Mouse (Mus musculus) natural killer cell, adult 2 months (primary cell): Measurements from ENCODE around the gene Dpysl4.

ENCODE experiments used
- DNase-seq, 2 experiments: peaks; one replicate each; pipeline ENCODE4 v3.0.0; 2022; ENCODE audit warnings: low spot score in 2 of 2

Gene Dpysl4

GRCm38 (mm10) chr7:139085629-139086194, at the start of gene Dpysl4:
TSS of gene Dpysl4 (plus strand) at chr7:139086001.
- no peak for DNase-seq

- no peak for DNase-seq
Observed at GRCm38 (mm10) chr7:139063406-139063805, 22.4 kb upstream of the Dpysl4 start.

GRCm38 (mm10) chr7:139068182-139068623, 17.6 kb upstream of the Dpysl4 start:
- DNase-seq: peak; percentile 32

GRCm38 (mm10) chr7:139074189-139074588, 11.6 kb upstream of the Dpysl4 start:
- DNase-seq: no peak

DNA sequence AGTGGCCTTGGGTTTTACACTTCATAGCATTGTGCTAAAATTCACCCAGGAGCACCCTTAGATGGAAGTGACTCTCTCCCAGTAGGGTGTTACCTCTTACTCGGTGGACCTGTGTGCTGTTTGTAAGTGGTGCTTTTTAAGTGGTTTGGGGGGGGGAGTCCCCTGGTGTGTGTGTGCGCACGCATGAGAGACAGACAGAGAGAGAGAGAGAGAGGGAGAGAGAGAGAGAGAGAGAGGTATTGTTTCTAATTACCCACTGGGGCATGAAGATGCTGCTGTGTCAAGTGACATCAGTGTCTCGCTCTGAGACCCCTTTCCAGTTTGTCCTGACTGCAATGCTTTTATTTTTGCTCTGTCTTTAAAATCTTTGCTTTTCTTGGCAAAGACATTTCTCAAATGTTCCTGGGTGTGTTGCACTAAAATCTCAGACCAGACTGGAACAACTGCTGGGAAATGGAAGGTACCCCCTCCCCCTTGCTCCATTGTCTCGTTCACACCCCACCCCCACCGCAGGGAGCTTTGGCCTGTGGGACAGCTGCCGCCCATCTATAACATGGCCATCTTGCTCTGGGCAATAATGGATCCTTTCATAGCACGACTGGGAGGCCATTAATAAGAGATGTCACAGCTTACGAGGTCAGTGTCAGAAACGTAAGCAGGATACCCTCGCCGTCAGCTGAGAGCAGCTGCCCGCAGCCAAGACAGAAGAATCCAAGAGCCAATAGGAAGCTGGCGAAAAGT, 10.6 kb upstream of the Dpysl4 start:
- no peak for DNase-seq

DNA sequence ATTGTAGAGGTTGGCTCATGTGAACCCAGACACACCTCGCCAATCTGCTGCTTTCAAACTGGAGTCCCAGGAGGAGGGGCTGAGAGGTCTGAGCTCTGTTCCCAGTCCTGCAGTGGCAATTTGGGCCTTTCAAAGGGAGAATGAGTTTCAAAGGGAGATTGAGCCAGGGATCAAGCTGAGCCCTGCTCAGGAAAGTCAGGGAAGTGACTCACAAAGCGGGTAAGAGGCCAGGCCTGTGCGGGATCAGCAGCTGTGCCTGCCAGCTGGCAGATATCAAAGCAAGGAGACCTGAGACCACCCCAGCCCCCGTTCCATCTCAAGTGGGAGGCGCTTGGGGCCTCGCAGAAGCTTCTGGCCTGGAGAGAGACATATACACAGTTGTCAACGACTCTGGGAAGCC, 8.5 kb upstream of the Dpysl4 start:
- no peak for DNase-seq

DNA sequence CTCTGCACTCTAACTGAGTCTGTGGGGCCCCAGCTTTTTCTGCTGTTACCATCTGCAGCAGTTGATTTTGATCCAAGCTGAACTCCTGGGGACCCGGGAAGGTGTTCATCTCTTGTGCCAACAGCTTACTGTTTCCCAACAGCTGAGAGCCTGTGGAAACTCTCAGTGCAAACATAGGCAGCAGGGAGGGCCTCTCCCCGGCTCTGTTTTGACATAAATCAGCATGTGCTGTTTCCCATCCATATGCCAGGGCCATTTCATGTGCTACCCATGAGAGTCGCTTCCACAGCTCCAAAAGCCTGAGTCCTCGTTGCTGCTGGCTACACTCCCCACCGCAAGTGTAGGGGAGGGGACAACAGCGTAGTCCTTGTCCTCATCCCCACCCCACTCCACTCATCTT, 7.6 kb upstream of the Dpysl4 start:
- DNase-seq: no peak

DNA sequence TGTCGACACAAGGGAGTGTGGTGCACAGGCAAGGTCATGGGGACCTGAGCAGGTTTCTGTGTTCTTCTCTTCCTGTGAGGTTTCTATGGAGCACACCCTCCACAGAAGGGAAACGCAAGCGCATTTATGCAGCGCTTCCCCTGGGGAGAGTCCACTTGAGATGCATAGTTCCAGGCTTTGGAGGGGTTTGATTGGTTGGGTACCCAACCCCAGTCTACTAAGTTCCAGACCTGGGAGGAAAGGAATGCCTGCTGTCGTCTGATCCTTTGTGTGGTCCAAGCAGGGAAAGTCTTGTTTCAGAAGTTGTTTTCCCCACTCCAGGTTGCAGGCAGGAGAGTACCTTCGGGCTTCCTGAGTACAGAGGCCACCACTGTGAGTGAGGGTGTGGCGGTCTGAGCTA, 6.7 kb upstream of the Dpysl4 start:
- no peak for DNase-seq

- DNase-seq: no peak
Observed at GRCm38 (mm10) chr7:139080714-139081113, 5.1 kb upstream of the Dpysl4 start.

- no peak for DNase-seq
Observed at GRCm38 (mm10) chr7:139081158-139081557, 4.6 kb upstream of the Dpysl4 start.

DNA sequence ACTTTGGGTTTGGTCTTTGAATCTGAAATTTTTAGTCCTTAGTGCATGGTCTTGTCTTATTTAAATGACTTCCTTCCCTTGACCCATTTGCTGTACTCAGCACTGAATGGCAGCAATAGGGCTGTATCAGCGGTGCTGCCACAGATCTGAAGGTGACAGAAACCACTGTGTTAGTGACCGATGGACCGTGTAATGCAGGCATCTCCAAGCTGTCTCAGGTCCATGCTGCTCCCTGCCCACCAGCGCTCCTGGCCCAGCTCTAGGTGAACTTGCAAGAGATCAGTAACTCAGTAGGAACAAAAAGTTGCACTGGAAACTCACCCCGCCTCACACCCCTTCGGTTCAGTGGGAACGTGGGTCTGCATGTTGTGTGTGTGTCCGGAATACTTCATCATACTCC, 3.5 kb upstream of the Dpysl4 start:
- DNase-seq: no peak

DNA sequence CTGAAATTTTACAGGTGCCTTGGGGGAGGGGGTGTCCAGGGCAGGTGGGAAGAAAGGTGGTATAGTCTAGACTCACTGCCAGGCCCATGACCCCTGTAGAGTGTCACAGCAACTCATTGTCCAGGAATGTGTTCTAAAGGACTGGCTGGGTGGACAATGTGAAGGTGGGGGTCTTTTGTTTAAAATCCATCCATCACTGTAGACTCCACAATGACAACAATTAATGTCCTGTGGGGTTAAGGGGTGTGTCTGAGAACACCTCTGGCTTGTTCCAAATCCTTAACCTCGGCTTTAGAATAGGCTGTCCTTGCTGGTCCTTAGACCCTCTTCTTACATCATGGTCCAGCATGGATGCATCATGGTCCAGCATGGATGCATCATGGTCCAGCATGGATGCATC, 1.5 kb upstream of the Dpysl4 start:
- DNase-seq: no peak

DNA sequence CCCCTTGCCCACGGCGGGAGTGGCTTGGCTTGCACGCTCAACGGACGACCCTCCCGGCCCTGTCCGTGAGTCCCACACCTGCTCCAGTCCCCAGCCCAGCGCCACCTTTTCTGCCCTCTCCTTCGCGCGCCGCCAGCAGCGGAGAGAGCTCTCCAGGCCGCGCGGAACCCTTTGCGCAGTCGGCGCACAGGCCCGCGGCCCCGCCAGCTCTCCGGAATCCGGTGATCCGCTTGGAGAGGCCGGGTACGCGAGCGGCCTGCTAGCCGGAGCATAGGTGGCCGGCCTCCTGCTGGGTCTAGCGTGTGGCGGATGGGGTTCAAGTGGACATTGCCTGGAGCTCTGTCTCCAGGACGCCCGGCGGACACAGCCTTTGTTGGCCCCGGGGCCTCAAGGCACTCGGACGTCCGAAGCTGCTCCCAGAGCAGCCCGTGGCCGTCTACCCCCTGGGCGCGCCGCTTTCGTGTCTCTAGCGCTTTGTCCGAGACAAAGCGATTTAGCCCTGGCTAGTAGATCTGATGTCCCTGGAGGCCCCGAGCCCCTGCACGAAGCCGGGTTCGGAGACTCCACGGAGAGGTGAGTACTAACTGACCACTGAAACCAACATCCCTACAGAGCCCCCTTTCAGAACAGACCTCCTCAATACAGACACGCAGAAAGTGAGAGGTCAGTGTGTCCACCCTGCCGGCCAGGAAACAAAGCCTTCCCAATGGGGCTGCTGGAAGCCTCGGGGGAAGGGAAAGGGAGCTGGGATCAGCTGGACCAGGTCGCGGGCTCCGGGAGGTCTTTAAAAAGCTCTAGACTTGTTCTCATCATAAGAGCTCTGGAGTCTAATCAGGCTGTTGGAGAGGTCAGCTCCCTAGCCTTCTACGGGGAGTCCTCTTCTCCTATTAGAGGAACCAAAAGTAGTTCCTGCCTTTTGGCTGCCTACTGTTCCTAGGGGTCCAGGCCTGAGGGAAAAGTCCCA, 676 bp downstream of the Dpysl4 start:
- no peak for DNase-seq

DNA sequence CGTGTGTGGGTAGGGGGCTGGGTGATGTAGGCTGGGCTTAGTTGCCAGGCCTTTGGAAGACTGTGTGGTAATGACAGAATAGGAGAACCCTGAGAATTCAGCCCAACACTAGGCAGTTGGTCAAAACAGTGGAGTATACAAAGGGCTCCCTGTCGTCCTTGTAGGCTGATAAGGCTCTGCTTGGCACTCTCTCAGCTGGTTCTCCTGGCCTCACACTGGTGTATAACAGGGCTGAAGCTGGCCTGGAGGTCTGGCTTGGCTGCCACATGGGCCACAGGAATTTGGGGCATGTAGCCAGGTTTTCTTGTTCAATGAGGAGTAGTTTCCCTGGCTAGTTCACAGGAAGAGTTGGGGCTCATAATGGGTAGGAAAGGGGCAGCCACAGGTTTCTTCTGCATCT, 2.0 kb downstream of the Dpysl4 start:
- no peak for DNase-seq

- DNase-seq: no peak
Observed at GRCm38 (mm10) chr7:139089892-139090874, 4.4 kb downstream of the Dpysl4 start.

DNA sequence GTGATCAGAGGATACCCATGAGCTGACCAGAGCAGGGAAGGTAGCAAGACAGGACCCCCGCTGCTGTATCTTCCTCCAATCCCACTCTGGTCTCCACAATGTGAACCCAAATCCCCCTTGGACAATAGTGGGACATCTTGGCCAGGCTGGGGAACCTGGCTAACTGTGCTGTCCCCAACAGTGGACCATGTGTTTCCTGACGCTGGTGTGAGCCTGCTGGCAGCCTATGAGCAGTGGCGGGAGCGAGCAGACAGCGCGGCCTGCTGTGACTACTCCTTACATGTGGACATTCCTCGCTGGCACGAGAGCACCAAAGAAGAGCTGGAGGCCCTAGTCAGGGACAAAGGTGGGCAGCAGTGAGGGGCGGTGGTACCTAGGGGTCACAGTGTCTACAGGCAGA, 5.9 kb downstream of the Dpysl4 start:
- no peak for DNase-seq

GRCm38 (mm10) chr7:139092676-139093075, 6.9 kb downstream of the Dpysl4 start:
- no peak for DNase-seq

DNA sequence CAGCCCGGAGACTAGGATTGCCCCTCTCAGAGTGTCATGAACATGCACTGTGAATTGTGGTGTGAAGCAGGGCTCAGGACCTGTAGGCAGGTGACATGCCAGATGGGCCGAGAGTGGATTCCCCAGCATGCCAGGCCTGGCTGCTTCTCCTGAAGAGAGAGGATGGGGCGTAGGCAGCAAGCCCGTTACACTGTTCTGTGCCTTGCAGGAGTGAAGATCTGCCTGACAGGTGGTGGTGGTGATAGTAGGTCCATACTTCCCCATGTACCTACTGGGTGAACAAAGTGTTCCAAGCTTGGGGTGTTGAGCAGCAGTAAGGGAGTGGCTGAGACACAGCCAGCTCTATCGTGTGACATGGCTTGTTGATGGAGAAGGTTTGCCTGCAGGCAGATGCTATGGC, 7.3 kb downstream of the Dpysl4 start:
- no peak for DNase-seq

- DNase-seq: no peak
Observed at GRCm38 (mm10) chr7:139093781-139094180, 8.0 kb downstream of the Dpysl4 start.

- DNase-seq: no peak
Observed at GRCm38 (mm10) chr7:139094761-139095160, 9.0 kb downstream of the Dpysl4 start.

- DNase-seq: no peak
Observed at GRCm38 (mm10) chr7:139095282-139095681, 9.5 kb downstream of the Dpysl4 start.
